Comparison of ENCODE assay signal across 1 mouse cellular context in the genomic region with DNA sequence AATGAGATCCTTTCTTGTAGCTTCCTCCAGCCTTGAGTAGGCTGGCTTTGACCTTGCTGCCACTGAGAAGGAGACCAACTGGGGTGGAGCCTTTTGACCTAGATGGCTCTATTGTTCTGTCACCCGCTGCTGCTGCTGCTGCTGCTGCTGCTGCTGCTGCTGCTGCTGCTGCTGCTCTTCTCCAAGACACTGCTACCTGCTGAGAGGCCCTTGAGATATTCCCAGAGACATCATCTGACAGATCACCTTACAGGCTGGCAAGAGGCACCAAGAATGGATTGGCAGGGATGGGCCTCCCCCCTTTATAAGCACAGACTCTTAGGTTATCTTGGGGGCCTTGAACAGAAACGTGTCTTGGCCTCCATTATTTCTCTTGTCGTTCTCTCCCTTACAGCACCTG. TPM values are rescaled to one million over a fixed set of nuclear protein-coding genes. Genes with fewer than 3 reads are reported as not detected.
"Had no signal": no experiment of that assay in that cellular context is flagged by ENCODE, and none has a peak within 500 bp of the region (broad histone marks: within the 10 kb centered on the region; RNA-seq: fewer than 3 reads in every experiment).

No protein-coding gene starts in this region.

RNA-seq across cellular contexts. Expression of gene Pou4f1, which starts 35.0 kb away (rescaled TPM):
- total RNA-seq: neutrophil, adult 5-6 weeks had no signal
